Mouse (Mus musculus) lung, embryonic 14.5 days (tissue): ENCODE measurements around the gene Dnajc8. TPM values are rescaled to one million over a fixed set of nuclear protein-coding genes. Genes with fewer than 3 reads are reported as not detected.
"Not testable (repeated sequence)": the region's sequence is repeated elsewhere in the genome, so short reads cannot be mapped to it uniquely, and the experiment has no call there.

Experiments
- ATAC-seq: fragments of 200-750 bp; cut with Nextera tagmentation; 2 replicates; pipeline ENCODE4 v1.8.0; 2017; ENCODE audit warnings: mild to moderate bottlenecking, moderate TSS enrichment, moderate library complexity; ENCODE audit not compliant: insufficient read depth
- DNase-seq: peaks from one replicate; pipeline ENCODE4 v3.0.0-alpha.2; 2015
- H3K27ac ChIP-seq: fragments of 300-500 bp; sonication (generic); 2 replicates; pipeline ENCODE4 v1.5.1; 2014; ENCODE audit warnings: low read depth, mild to moderate bottlenecking, moderate library complexity
- H3K27me3 ChIP-seq: fragments of 300-500 bp; sonication (generic); 2 replicates; pipeline ENCODE4 v1.6.1; 2014; ENCODE audit warnings: low read length, control low read depth; ENCODE audit not compliant: insufficient read depth
- H3K36me3 ChIP-seq: fragments of 300-500 bp; sonication (generic); 2 replicates; pipeline ENCODE4 v1.6.1; 2014; ENCODE audit warnings: control low read depth; ENCODE audit not compliant: insufficient read depth
- H3K4me1 ChIP-seq: fragments of 300-500 bp; sonication (generic); 2 replicates; pipeline ENCODE4 v1.6.1; 2014; ENCODE audit warnings: antibody characterized with exemption, control low read depth; ENCODE audit not compliant: insufficient read depth
- H3K4me2 ChIP-seq: fragments of 300-500 bp; sonication (generic); 2 replicates; pipeline ENCODE4 v1.6.1; 2014; ENCODE audit warnings: mild to moderate bottlenecking
- H3K4me3 ChIP-seq: fragments of 300-500 bp; sonication (generic); 2 replicates; pipeline ENCODE4 v1.5.1; 2014; ENCODE audit warnings: low read depth, low read length
- H3K9ac ChIP-seq: fragments of 300-500 bp; sonication (generic); 2 replicates; pipeline ENCODE4 v1.6.1; 2014
- H3K9me3 ChIP-seq: fragments of 300-500 bp; sonication (generic); 2 replicates; pipeline ENCODE4 v1.6.1; 2016; ENCODE audit warnings: low read depth, low read length, control low read depth
- CTCF ChIP-seq: IDR thresholded peaks from 2 replicates; pipeline ENCODE4 v1.5.1; 2016; ENCODE audit warnings: antibody characterized with exemption, low read depth
- WGBS: fragments of 180-500 bp; shearing (Covaris S2); extraction: QIAGEN DNeasy Blood & Tissue Kit; methylation state at CpG from one replicate; pipeline ENCODE4 v1.1.7; 2014; 5-methylcytosine and 5-hydroxymethylcytosine counted together
- polyA plus RNA-seq: library from polyadenylated mRNA; unstranded; fragments of >200 nt; fragmentation: Nextera tagmentation; extraction: Ambion mirVana; gene quantifications from 2 replicates; pipeline ENCODE4 v1.2.1, GENCODE M21; 2014

The Dnajc8 gene
- polyA plus RNA-seq, 1 experiment from 2014 or later, result 191 TPM

GRCm38 (mm10) chr4:132545851-132546250 lies 10.5 kb downstream of the Dnajc8 start:
- Histone ChIP-seq H3K9ac (no peak overlapping the region), H3K4me3 (no peak overlapping the region), H3K27me3 (no peaks in the 10 kb centered on the region), H3K4me1 (no peaks in the 10 kb centered on the region), H3K27ac (no peak overlapping the region), H3K9me3 (no peaks in the 10 kb centered on the region), H3K36me3 (peaks cover 95% of the 10 kb centered on the region), H3K4me2 (no peak overlapping the region)
- DNase-seq, result peak; percentile 88
- WGBS, result 30% methylated on average over 8 of the region's 8 CpGs
- ATAC-seq, result no peak
- peak; percentile 82 for TF ChIP-seq CTCF

GRCm38 (mm10) chr4:132554221-132554620 lies 18.9 kb downstream of the Dnajc8 start:
- H3K4me2 ChIP-seq, result no peak overlapping the region
- no peak for TF ChIP-seq CTCF
- ATAC-seq, result no peak
- DNase-seq, result no peak
- H3K27ac ChIP-seq, result no peak overlapping the region
- H3K4me3 ChIP-seq, result no peak overlapping the region
- no peak overlapping the region for H3K9ac ChIP-seq
- 67% methylated on average over 5 of the region's 5 CpGs for WGBS
- H3K9me3 ChIP-seq, result no peaks in the 10 kb centered on the region
- H3K27me3 ChIP-seq, result no peaks in the 10 kb centered on the region
- peaks cover 51% of the 10 kb centered on the region for H3K36me3 ChIP-seq
- H3K4me1 ChIP-seq, result no peaks in the 10 kb centered on the region

GRCm38 (mm10) chr4:132554653-132555052 lies 19.3 kb downstream of the Dnajc8 start:
- Histone ChIP-seq H3K4me1 (no peaks in the 10 kb centered on the region), H3K27me3 (no peaks in the 10 kb centered on the region), H3K27ac (no peak overlapping the region), H3K36me3 (peaks cover 46% of the 10 kb centered on the region), H3K9me3 (no peaks in the 10 kb centered on the region), H3K9ac (no peak overlapping the region), H3K4me2 (no peak overlapping the region), H3K4me3 (no peak overlapping the region)
- no peak for TF ChIP-seq CTCF
- DNase-seq (no peak), ATAC-seq (no peak)
- WGBS, result 63% methylated on average over 8 of the region's 8 CpGs

- not testable (repeated sequence) for H3K4me3 ChIP-seq, ATAC-seq, H3K27me3 ChIP-seq, DNase-seq, H3K9me3 ChIP-seq, H3K27ac ChIP-seq, H3K4me2 ChIP-seq, H3K4me1 ChIP-seq, H3K9ac ChIP-seq
- WGBS, result 87% methylated on average over 7 of the region's 7 CpGs
- peaks cover 37% of the 10 kb centered on the region for H3K36me3 ChIP-seq
These were observed 20.2 kb downstream of the Dnajc8 start for GRCm38 (mm10) chr4:132555550-132555949.

GRCm38 (mm10) chr4:132563261-132563660 lies 27.9 kb downstream of the Dnajc8 start:
- H3K36me3 ChIP-seq, result no peaks in the 10 kb centered on the region
- no peak for TF ChIP-seq CTCF
- H3K4me3 ChIP-seq, result no peak overlapping the region
- 0 out of 2 replicates have a peak overlapping the region, but pooled peaks have one; percentile 18 for H3K4me2 ChIP-seq
- WGBS, result 63% methylated on average over 3 of the region's 3 CpGs
- H3K27ac ChIP-seq, result no peak overlapping the region
- H3K9ac ChIP-seq, result no peak overlapping the region
- no peak for ATAC-seq
- no peaks in the 10 kb centered on the region for H3K9me3 ChIP-seq
- peaks cover 9% of the 10 kb centered on the region; the same call in 1 of the 2 replicates for H3K4me1 ChIP-seq
- H3K27me3 ChIP-seq, result no peaks in the 10 kb centered on the region
- no peak for DNase-seq

DNA sequence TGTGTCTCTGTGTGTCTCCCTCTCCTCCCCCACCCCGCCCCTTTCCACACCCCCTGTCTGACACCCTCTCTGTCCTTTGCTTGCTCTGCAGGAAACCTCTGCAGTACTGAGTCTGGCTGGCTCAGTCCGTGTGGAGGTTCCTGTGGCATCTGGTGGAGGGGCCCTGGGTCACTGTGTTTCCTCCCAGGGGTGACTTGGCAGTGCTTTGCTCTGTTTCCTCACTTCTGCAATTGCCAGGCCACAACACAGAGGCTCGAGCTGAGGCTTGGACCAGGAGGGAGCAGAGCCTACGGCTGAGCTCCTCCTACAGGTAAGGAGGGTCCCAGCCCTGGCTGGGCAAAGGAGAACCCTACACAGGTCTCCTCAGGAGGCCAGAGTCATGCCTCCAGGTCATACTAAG lies 28.6 kb downstream of the Dnajc8 start, which contains the start of gene Ptafr:
Gene Ptafr, plus strand, starts transcription at position 103 of the 400 bp plus-strand sequence.
- Histone ChIP-seq H3K36me3 (no peaks in the 10 kb centered on the region), H3K4me3 (no peak within 1 kb of the TSS), H3K4me1 (peaks cover 9% of the 10 kb centered on the region; the same call in 1 of the 2 replicates), H3K9me3 (no peaks in the 10 kb centered on the region), H3K4me2 (0 out of 2 replicates have a peak within 1 kb of the TSS, but pooled peaks have one; percentile 18), H3K27me3 (no peaks in the 10 kb centered on the region), H3K27ac (no peak within 1 kb of the TSS), H3K9ac (no peak within 1 kb of the TSS)
- DNase-seq (peak; percentile 36), ATAC-seq (peak; percentile 68)
- TF ChIP-seq CTCF, result no peak
- 19% methylated on average over 4 of the region's 4 CpGs for WGBS

DNA sequence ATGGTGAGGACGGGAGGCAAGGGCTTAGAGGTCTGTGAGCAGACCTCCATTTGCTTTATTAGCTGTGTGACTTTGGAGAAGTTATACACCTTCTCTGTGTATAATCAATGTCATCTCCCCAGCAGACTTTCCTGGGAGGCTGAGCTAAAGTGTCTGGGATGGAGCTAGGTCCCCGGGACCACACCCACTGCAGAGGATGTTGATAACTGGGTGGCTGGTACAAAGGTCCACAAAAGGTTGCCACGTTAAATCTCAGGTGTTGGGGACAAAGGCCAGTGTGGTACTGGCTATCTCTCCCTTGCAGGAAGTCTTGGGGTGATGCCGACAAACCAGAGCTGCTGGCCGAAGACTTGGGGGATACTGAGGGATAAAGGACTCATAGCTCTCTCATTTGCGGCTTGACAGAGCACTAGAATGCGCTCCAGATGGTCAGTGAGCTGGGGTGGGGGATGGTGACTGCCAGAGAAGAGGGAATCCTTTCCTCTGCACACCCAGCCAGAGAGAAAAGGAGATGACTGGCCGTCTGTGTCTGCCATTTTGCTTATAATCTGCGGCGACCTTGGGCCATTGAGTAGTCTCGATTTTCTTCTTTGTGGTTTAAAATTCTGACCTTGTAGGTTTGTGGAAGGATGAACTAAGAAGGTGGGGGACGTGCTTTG lies 29.9 kb downstream of the Dnajc8 start:
- TF ChIP-seq CTCF, result no peak
- WGBS, result 71% methylated on average over 12 of the region's 12 CpGs
- Histone ChIP-seq H3K9ac (no peak overlapping the region), H3K9me3 (no peaks in the 10 kb centered on the region), H3K27me3 (no peaks in the 10 kb centered on the region), H3K4me2 (no peak overlapping the region), H3K4me3 (no peak overlapping the region), H3K27ac (no peak overlapping the region), H3K36me3 (no peaks in the 10 kb centered on the region), H3K4me1 (peaks cover 9% of the 10 kb centered on the region; the same call in 1 of the 2 replicates)
- ATAC-seq, result no peak
- no peak for DNase-seq
